Mouse (Mus musculus): ENCODE results near the gene Mdc1. TPM values are rescaled to one million over a fixed set of nuclear protein-coding genes. Genes with fewer than 3 reads are reported as not detected.

The Mdc1 gene
- total RNA-seq, 2 experiments from 2014 or later = 18.4 to 74.8 TPM

Other genes starting within 250 kb of the Mdc1 start
- not detected in 2 replicates for gene Sfta2, start 240.0 kb upstream of the Mdc1 start, total RNA-seq (2014; fragmentation: Nextera tagmentation)
- not detected in 2 replicates for gene Sfta2, start 240.0 kb upstream of the Mdc1 start, total RNA-seq (2017)
- gene Gm9573, start 214.9 kb upstream of the Mdc1 start, total RNA-seq (2014; fragmentation: Nextera tagmentation) = not detected in 2 replicates
- gene Gm9573, start 214.9 kb upstream of the Mdc1 start, total RNA-seq (2017) = not detected in 2 replicates
- not detected in 2 replicates for gene Mucl3, start 197.8 kb upstream of the Mdc1 start, total RNA-seq (2014; fragmentation: Nextera tagmentation)
- not detected in 2 replicates for gene Mucl3, start 197.8 kb upstream of the Mdc1 start, total RNA-seq (2017)
- gene Vars2, start 173.9 kb upstream of the Mdc1 start, total RNA-seq (2014; fragmentation: Nextera tagmentation) = 32.5 and 44.2 TPM in 2 replicates
- gene Vars2, start 173.9 kb upstream of the Mdc1 start, total RNA-seq (2017) = 8.3 and 19.1 TPM in 2 replicates
- 30.3 and 52.4 TPM in 2 replicates for gene Gtf2h4, start 167.8 kb upstream of the Mdc1 start, total RNA-seq (2014; fragmentation: Nextera tagmentation)
- gene Gtf2h4, start 167.8 kb upstream of the Mdc1 start, total RNA-seq (2017) = 35.0 and 40.6 TPM in 2 replicates
- not detected in 2 replicates for gene Ddr1, start 136.9 kb upstream of the Mdc1 start, total RNA-seq (2014; fragmentation: Nextera tagmentation)
- gene Ddr1, start 136.9 kb upstream of the Mdc1 start, total RNA-seq (2017) = not detected in 2 replicates
- 9.4 and 18.1 TPM in 2 replicates for gene Ier3, start 19.8 kb upstream of the Mdc1 start, total RNA-seq (2014; fragmentation: Nextera tagmentation)
- gene Ier3, start 19.8 kb upstream of the Mdc1 start, total RNA-seq (2017) = 16.1 and 18.2 TPM in 2 replicates
- gene Flot1, start 18.3 kb upstream of the Mdc1 start, total RNA-seq (2014; fragmentation: Nextera tagmentation) = 68.3 and 99.7 TPM in 2 replicates
- gene Flot1, start 18.3 kb upstream of the Mdc1 start, total RNA-seq (2017) = 73.0 and 82.4 TPM in 2 replicates
- gene Tubb5, start 3.2 kb upstream of the Mdc1 start, total RNA-seq (2014; fragmentation: Nextera tagmentation) = 823 and 947 TPM in 2 replicates
- 678 and 844 TPM in 2 replicates for gene Tubb5, start 3.2 kb upstream of the Mdc1 start, total RNA-seq (2017)
- 27.0 and 32.4 TPM in 2 replicates for gene Nrm, start 19.8 kb downstream of the Mdc1 start, total RNA-seq (2014; fragmentation: Nextera tagmentation)
- 15.0 and 26.4 TPM in 2 replicates for gene Nrm, start 19.8 kb downstream of the Mdc1 start, total RNA-seq (2017)
- gene Ppp1r18, start 24.1 kb downstream of the Mdc1 start, total RNA-seq (2014; fragmentation: Nextera tagmentation) = 11.9 and 13.3 TPM in 2 replicates
- gene Ppp1r18, start 24.1 kb downstream of the Mdc1 start, total RNA-seq (2017) = 1.0 and 2.3 TPM in 2 replicates
- gene Dhx16, start 38.3 kb downstream of the Mdc1 start, total RNA-seq (2014; fragmentation: Nextera tagmentation) = 132 and 133 TPM in 2 replicates
- 51.3 and 68.8 TPM in 2 replicates for gene Dhx16, start 38.3 kb downstream of the Mdc1 start, total RNA-seq (2017)
- 107 and 160 TPM in 2 replicates for gene 2310061I04Rik, start 55.9 kb downstream of the Mdc1 start, total RNA-seq (2014; fragmentation: Nextera tagmentation)
- 8.1 and 10.9 TPM in 2 replicates for gene 2310061I04Rik, start 55.9 kb downstream of the Mdc1 start, total RNA-seq (2017)
- gene Atat1, start 68.6 kb downstream of the Mdc1 start, total RNA-seq (2014; fragmentation: Nextera tagmentation) = 23.1 and 31.9 TPM in 2 replicates
- 3.0 and 4.3 TPM in 2 replicates for gene Atat1, start 68.6 kb downstream of the Mdc1 start, total RNA-seq (2017)
- gene Mrps18b, start 74.9 kb downstream of the Mdc1 start, total RNA-seq (2014; fragmentation: Nextera tagmentation) = 140 and 175 TPM in 2 replicates
- 72.7 and 92.6 TPM in 2 replicates for gene Mrps18b, start 74.9 kb downstream of the Mdc1 start, total RNA-seq (2017)
- 80.8 and 95.1 TPM in 2 replicates for gene Ppp1r10, start 74.9 kb downstream of the Mdc1 start, total RNA-seq (2014; fragmentation: Nextera tagmentation)
- gene Ppp1r10, start 74.9 kb downstream of the Mdc1 start, total RNA-seq (2017) = 86.4 and 103 TPM in 2 replicates
- gene Abcf1, start 128.2 kb downstream of the Mdc1 start, total RNA-seq (2014; fragmentation: Nextera tagmentation) = 132 and 157 TPM in 2 replicates
- 398 and 560 TPM in 2 replicates for gene Abcf1, start 128.2 kb downstream of the Mdc1 start, total RNA-seq (2017)
- gene Gnl1, start 138.3 kb downstream of the Mdc1 start, total RNA-seq (2014; fragmentation: Nextera tagmentation) = 27.1 and 28.2 TPM in 2 replicates
- 13.8 and 16.3 TPM in 2 replicates for gene Gnl1, start 138.3 kb downstream of the Mdc1 start, total RNA-seq (2017)
- 41.0 and 48.3 TPM in 2 replicates for gene Prr3, start 138.7 kb downstream of the Mdc1 start, total RNA-seq (2014; fragmentation: Nextera tagmentation)
- gene Prr3, start 138.7 kb downstream of the Mdc1 start, total RNA-seq (2017) = 20.5 and 31.3 TPM in 2 replicates
- 6.8 and 10.1 TPM in 2 replicates for gene H2-T24, start 179.0 kb downstream of the Mdc1 start, total RNA-seq (2014; fragmentation: Nextera tagmentation)
- gene H2-T24, start 179.0 kb downstream of the Mdc1 start, total RNA-seq (2017) = 25.5 and 35.1 TPM in 2 replicates
- 55.6 and 98.1 TPM in 2 replicates for gene H2-T23, start 191.3 kb downstream of the Mdc1 start, total RNA-seq (2014; fragmentation: Nextera tagmentation)
- 84.5 and 111 TPM in 2 replicates for gene H2-T23, start 191.3 kb downstream of the Mdc1 start, total RNA-seq (2017)
- gene H2-T22, start 201.2 kb downstream of the Mdc1 start, total RNA-seq (2014; fragmentation: Nextera tagmentation) = 17.1 and 25.6 TPM in 2 replicates
- gene H2-T22, start 201.2 kb downstream of the Mdc1 start, total RNA-seq (2017) = 30.1 and 31.5 TPM in 2 replicates
- gene Gm6034, start 201.4 kb downstream of the Mdc1 start, total RNA-seq (2014; fragmentation: Nextera tagmentation) = 0.52 TPM in 1 of 2 replicates, not detected in the other
- not detected in 2 replicates for gene Gm6034, start 201.4 kb downstream of the Mdc1 start, total RNA-seq (2017)
- gene Gm11127, start 216.9 kb downstream of the Mdc1 start, total RNA-seq (2014; fragmentation: Nextera tagmentation) = not detected in 2 replicates
- gene Gm11127, start 216.9 kb downstream of the Mdc1 start, total RNA-seq (2017) = not detected in 2 replicates

Data from megakaryocyte-erythroid progenitor cell, adult 5-6 weeks (primary cell).